Mouse (Mus musculus) thymus, postnatal 36 days (tissue): Measurements from ENCODE around the gene Pitpnm1.

Experiments
- DNase-seq, 2 experiments: peaks; one replicate each; pipeline ENCODE4 v3.0.0; 2022; ENCODE audit warnings: mixed read lengths in 2 of 2

Gene Pitpnm1

GRCm38 (mm10) chr19:4068717-4069410, 30.9 kb upstream of the Pitpnm1 start:
- DNase-seq = no peak

- no peak for DNase-seq
Observed at GRCm38 (mm10) chr19:4070311-4070710, 29.5 kb upstream of the Pitpnm1 start.

GRCm38 (mm10) chr19:4070756-4071155, 29.0 kb upstream of the Pitpnm1 start:
- DNase-seq = no peak

- no peak for DNase-seq
Observed at GRCm38 (mm10) chr19:4071406-4071805, 28.4 kb upstream of the Pitpnm1 start.

- no peak for DNase-seq
Observed at GRCm38 (mm10) chr19:4072706-4073424, 26.9 kb upstream of the Pitpnm1 start.

GRCm38 (mm10) chr19:4075531-4075930, 24.3 kb upstream of the Pitpnm1 start:
- DNase-seq = no peak

GRCm38 (mm10) chr19:4079594-4079993, 20.2 kb upstream of the Pitpnm1 start:
- no peak for DNase-seq

- no peak for DNase-seq
Observed at GRCm38 (mm10) chr19:4080511-4081009, 19.2 kb upstream of the Pitpnm1 start.

- no peak for DNase-seq
Observed at GRCm38 (mm10) chr19:4081394-4081793, 18.4 kb upstream of the Pitpnm1 start, which contains the start of gene Cabp2. Gene Cabp2 (plus strand): TSS chr19:4081578.

GRCm38 (mm10) chr19:4082219-4082965, 17.4 kb upstream of the Pitpnm1 start:
- DNase-seq = no peak

- no peak for DNase-seq
Observed at GRCm38 (mm10) chr19:4083316-4083715, 16.5 kb upstream of the Pitpnm1 start.

- no peak for DNase-seq
Observed at GRCm38 (mm10) chr19:4083826-4084225, 16.0 kb upstream of the Pitpnm1 start.

- DNase-seq = no peak
Observed at GRCm38 (mm10) chr19:4084984-4085383, 14.8 kb upstream of the Pitpnm1 start.

- no peak for DNase-seq
Observed at GRCm38 (mm10) chr19:4086156-4086555, 13.6 kb upstream of the Pitpnm1 start.

GRCm38 (mm10) chr19:4087090-4087489, 12.7 kb upstream of the Pitpnm1 start:
- DNase-seq = no peak

GRCm38 (mm10) chr19:4088146-4088545, 11.7 kb upstream of the Pitpnm1 start:
- DNase-seq = no peak

GRCm38 (mm10) chr19:4089128-4089527, 10.7 kb upstream of the Pitpnm1 start:
- DNase-seq = no peak

GRCm38 (mm10) chr19:4090446-4090845, 9.4 kb upstream of the Pitpnm1 start:
- no peak for DNase-seq

- no peak for DNase-seq
Observed at GRCm38 (mm10) chr19:4091383-4091782, 8.4 kb upstream of the Pitpnm1 start.

GRCm38 (mm10) chr19:4092750-4093149, 7.0 kb upstream of the Pitpnm1 start:
- no peak for DNase-seq

GRCm38 (mm10) chr19:4093772-4094171, 6.0 kb upstream of the Pitpnm1 start:
- DNase-seq = no peak

- no peak for DNase-seq
Observed at GRCm38 (mm10) chr19:4094348-4094747, 5.5 kb upstream of the Pitpnm1 start.

- no peak for DNase-seq
Observed at GRCm38 (mm10) chr19:4094774-4095303, 5.0 kb upstream of the Pitpnm1 start.
